Mouse (Mus musculus) heart, postnatal 25 days (tissue): ENCODE data around the gene Prr5l. TPM values are rescaled to one million over a fixed set of nuclear protein-coding genes. Genes with fewer than 3 reads are reported as not detected.
A peak's percentile ranks its signal among the peaks of the same experiment; 100 is the strongest.

Source experiments
- DNase-seq: peaks from one replicate; pipeline ENCODE4 v3.0.0; 2022; ENCODE audit warnings: low spot score
- intact Hi-C: fragments of 180-260 bp; cut with DNase I; formaldehyde crosslinking; loops from one replicate; pipeline ENCODE4 v1.15.1; 2025
- total RNA-seq, 2 experiments: library from RNA; stranded (reverse); gene quantifications; 2 replicates each; pipeline ENCODE4 v1.2.3; 2021

Prr5l gene
- total RNA-seq, 2 experiments from 2014 or later, result 0.64 to 2.5 TPM

GRCm38 (mm10) chr2:101885768-101886438 is 3.1 kb upstream of the Prr5l start, which contains the start of gene Commd9:
Gene Commd9, plus strand, starts transcription at chr2:101886247.
- DNase-seq, result peak; percentile 87
- intact Hi-C loops, result no loop called here

- intact Hi-C loops, result no loop called here
- DNase-seq, result no peak
Observed at GRCm38 (mm10) chr2:101884286-101884685, 1.5 kb upstream of the Prr5l start.

GRCm38 (mm10) chr2:101881471-101882162 is 1.2 kb downstream of the Prr5l start:
- no peak for DNase-seq
- intact Hi-C loops, result no loop called here

GRCm38 (mm10) chr2:101871179-101871578 is 11.6 kb downstream of the Prr5l start:
- DNase-seq, result no peak
- intact Hi-C loops, result loop anchor here (2.0 to 5.0 kb wide), 3 partner anchors 74 to 176 kb away; no protein-coding TSS in a partner anchor

- intact Hi-C loops, result no loop called here
Observed at GRCm38 (mm10) chr2:101868683-101869082, 14.1 kb downstream of the Prr5l start.

GRCm38 (mm10) chr2:101862219-101863123 is 20.4 kb downstream of the Prr5l start:
- intact Hi-C loops, result no loop called here
- DNase-seq, result peak; percentile 39

More at GRCm38 (mm10) chr2:101868683-101869082, 14.1 kb downstream of the Prr5l start:
- DNase-seq, result no peak

- DNase-seq, result no peak
- intact Hi-C loops, result no loop called here
Observed at GRCm38 (mm10) chr2:101860920-101861485, 21.8 kb downstream of the Prr5l start.

GRCm38 (mm10) chr2:101856174-101856573 is 26.7 kb downstream of the Prr5l start:
- no peak for DNase-seq

GRCm38 (mm10) chr2:101854792-101855191 is 28.0 kb downstream of the Prr5l start:
- intact Hi-C loops, result no loop called here
- DNase-seq, result no peak

More at GRCm38 (mm10) chr2:101856174-101856573, 26.7 kb downstream of the Prr5l start:
- intact Hi-C loops, result no loop called here

- intact Hi-C loops, result no loop called here
- no peak for DNase-seq
Observed at GRCm38 (mm10) chr2:101842756-101843155, 40.1 kb downstream of the Prr5l start.

GRCm38 (mm10) chr2:101834816-101835523 is 47.9 kb downstream of the Prr5l start:
- intact Hi-C loops, result no loop called here

GRCm38 (mm10) chr2:101832361-101832760 is 50.5 kb downstream of the Prr5l start:
- intact Hi-C loops, result no loop called here
- no peak for DNase-seq

More at GRCm38 (mm10) chr2:101834816-101835523, 47.9 kb downstream of the Prr5l start:
- no peak for DNase-seq

GRCm38 (mm10) chr2:101831851-101832250 is 51.0 kb downstream of the Prr5l start:
- DNase-seq, result no peak
- intact Hi-C loops, result loop anchor here (2.0 kb wide), 1 partner anchor 135 kb away; no protein-coding TSS in a partner anchor

GRCm38 (mm10) chr2:101830186-101830915 is 52.5 kb downstream of the Prr5l start:
- no peak for DNase-seq
- intact Hi-C loops, result loop anchor here (2.0 kb wide), 1 partner anchor 134 kb away; no protein-coding TSS in a partner anchor

- intact Hi-C loops, result loop anchor here (2.0 to 5.0 kb wide), 2 partner anchors 32 to 122 kb away; no protein-coding TSS in a partner anchor
- no peak for DNase-seq
Observed at GRCm38 (mm10) chr2:101829013-101829412, 53.8 kb downstream of the Prr5l start.

GRCm38 (mm10) chr2:101828057-101828643 is 54.7 kb downstream of the Prr5l start:
- no peak for DNase-seq
- intact Hi-C loops, result loop anchor here (2.0 to 5.0 kb wide), 2 partner anchors 31 to 121 kb away; no protein-coding TSS in a partner anchor

- no peak for DNase-seq
Observed at GRCm38 (mm10) chr2:101827626-101828025, 55.2 kb downstream of the Prr5l start.

More at GRCm38 (mm10) chr2:101827626-101828025, 55.2 kb downstream of the Prr5l start:
- intact Hi-C loops, result loop anchor here (2.0 to 5.0 kb wide), 2 partner anchors 31 to 120 kb away; no protein-coding TSS in a partner anchor
